Mouse (Mus musculus): Measurements from ENCODE around the gene Tfip11.

Tfip11 gene

GRCm38 (mm10) chr5:112320379-112320778 is 5.8 kb upstream of the Tfip11 start:
- no peak for DNase-seq (ENCODE audit: low read depth, low spot score)

GRCm38 (mm10) chr5:112320936-112321335 is 5.2 kb upstream of the Tfip11 start:
- no peak for DNase-seq (ENCODE audit: low read depth, low spot score)

GRCm38 (mm10) chr5:112321376-112321775 is 4.8 kb upstream of the Tfip11 start:
- no peak for DNase-seq (ENCODE audit: low read depth, low spot score)

- DNase-seq (ENCODE audit: low read depth, low spot score), result no peak
Measured at GRCm38 (mm10) chr5:112323246-112323645, 2.9 kb upstream of the Tfip11 start.

GRCm38 (mm10) chr5:112324637-112325545 is 1.3 kb upstream of the Tfip11 start:
- DNase-seq (ENCODE audit: low read depth, low spot score), result no peak

GRCm38 (mm10) chr5:112326446-112327009 is 370 bp downstream of the Tfip11 start:
- DNase-seq (ENCODE audit: low read depth, low spot score), result no peak

- no peak for DNase-seq (ENCODE audit: low read depth, low spot score)
Measured at GRCm38 (mm10) chr5:112327854-112328253, 1.7 kb downstream of the Tfip11 start.

GRCm38 (mm10) chr5:112329805-112330564 is 3.8 kb downstream of the Tfip11 start:
- no peak for DNase-seq (ENCODE audit: low read depth, low spot score)

- DNase-seq (ENCODE audit: low read depth, low spot score), result no peak
Measured at GRCm38 (mm10) chr5:112335473-112335872, 9.3 kb downstream of the Tfip11 start.

- DNase-seq (ENCODE audit: low read depth, low spot score), result no peak
Measured at GRCm38 (mm10) chr5:112337004-112337403, 10.8 kb downstream of the Tfip11 start.

- DNase-seq (ENCODE audit: low read depth, low spot score), result no peak
Measured at GRCm38 (mm10) chr5:112339215-112339614, 13.1 kb downstream of the Tfip11 start.

- DNase-seq (ENCODE audit: low read depth, low spot score), result peak; percentile 76
Measured at GRCm38 (mm10) chr5:112342463-112343204, 16.5 kb downstream of the Tfip11 start, which contains the start of the genes Srrd and Hps4. Gene Srrd, minus strand, starts transcription at chr5:112343040. Gene Hps4, plus strand, starts transcription at chr5:112343083.

GRCm38 (mm10) chr5:112343205-112343595 is 17.0 kb downstream of the Tfip11 start:
- DNase-seq (ENCODE audit: low read depth, low spot score), result no peak

- DNase-seq (ENCODE audit: low read depth, low spot score), result no peak
Measured at GRCm38 (mm10) chr5:112344092-112344960, 18.2 kb downstream of the Tfip11 start.

GRCm38 (mm10) chr5:112346211-112346965 is 20.2 kb downstream of the Tfip11 start:
- no peak for DNase-seq (ENCODE audit: low read depth, low spot score)

- no peak for DNase-seq (ENCODE audit: low read depth, low spot score)
Measured at GRCm38 (mm10) chr5:112349169-112349568, 23.0 kb downstream of the Tfip11 start.

- no peak for DNase-seq (ENCODE audit: low read depth, low spot score)
Measured at GRCm38 (mm10) chr5:112355493-112355892, 29.3 kb downstream of the Tfip11 start.

- no peak for DNase-seq (ENCODE audit: low read depth, low spot score)
Measured at GRCm38 (mm10) chr5:112355910-112356309, 29.8 kb downstream of the Tfip11 start, which contains the start of gene Gm6583. Gene Gm6583, minus strand, starts transcription at chr5:112356033.

- no peak for DNase-seq (ENCODE audit: low read depth, low spot score)
Measured at GRCm38 (mm10) chr5:112356322-112356721, 30.2 kb downstream of the Tfip11 start.

- DNase-seq (ENCODE audit: low read depth, low spot score), result no peak
Measured at GRCm38 (mm10) chr5:112359520-112359919, 33.4 kb downstream of the Tfip11 start.
